Mouse (Mus musculus) leukemia stem cell, adult 10-12 weeks (primary cell): Measurements from ENCODE around the gene Tusc2. TPM values are rescaled to one million over a fixed set of nuclear protein-coding genes. Genes with fewer than 3 reads are reported as not detected.

ENCODE experiments used
- polyA plus RNA-seq: library from polyadenylated mRNA; stranded (reverse); fragments of >175 nt; gene quantifications from 2 replicates; pipeline ENCODE4 v1.2.3, GENCODE M21; 2012; ENCODE audit warnings: low replicate concordance

Tusc2 gene
- 39.9 and 55.8 TPM in 2 replicates for polyA plus RNA-seq

DNA sequence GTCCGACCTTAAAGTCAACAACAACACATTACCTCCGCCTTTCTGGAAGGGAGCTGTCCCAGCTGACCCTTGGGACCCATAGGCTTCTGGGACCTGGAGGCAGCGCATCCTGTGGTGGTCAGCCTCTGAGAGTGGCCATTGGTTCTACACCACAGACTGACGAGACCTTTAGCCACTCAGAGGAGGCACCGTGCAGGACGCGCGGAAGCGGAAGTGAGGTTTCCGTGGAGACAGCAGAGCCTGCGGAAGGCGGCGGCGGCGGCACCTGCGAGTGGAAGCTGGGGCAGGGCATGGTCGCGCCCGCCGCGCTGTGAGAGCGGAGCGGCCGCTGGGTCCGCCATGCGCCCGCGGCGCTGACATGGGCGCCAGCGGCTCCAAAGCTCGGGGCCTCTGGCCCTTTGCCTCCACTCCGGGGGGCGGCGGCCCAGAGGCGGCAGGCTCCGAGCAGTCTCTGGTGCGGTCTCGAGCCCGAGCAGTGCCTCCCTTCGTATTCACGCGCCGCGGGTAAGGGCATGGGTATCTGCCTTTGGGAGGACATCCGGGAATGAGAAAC is at the start of gene Tusc2:
Tusc2 (plus strand) TSS at position 227 of the 553 bp plus-strand sequence.

GRCm38 (mm10) chr9:107533791-107534407 is 29.2 kb upstream of the Tusc2 start, which contains the start of gene Tmem115:
TSS of gene Tmem115 (plus strand) at chr9:107533945.

DNA sequence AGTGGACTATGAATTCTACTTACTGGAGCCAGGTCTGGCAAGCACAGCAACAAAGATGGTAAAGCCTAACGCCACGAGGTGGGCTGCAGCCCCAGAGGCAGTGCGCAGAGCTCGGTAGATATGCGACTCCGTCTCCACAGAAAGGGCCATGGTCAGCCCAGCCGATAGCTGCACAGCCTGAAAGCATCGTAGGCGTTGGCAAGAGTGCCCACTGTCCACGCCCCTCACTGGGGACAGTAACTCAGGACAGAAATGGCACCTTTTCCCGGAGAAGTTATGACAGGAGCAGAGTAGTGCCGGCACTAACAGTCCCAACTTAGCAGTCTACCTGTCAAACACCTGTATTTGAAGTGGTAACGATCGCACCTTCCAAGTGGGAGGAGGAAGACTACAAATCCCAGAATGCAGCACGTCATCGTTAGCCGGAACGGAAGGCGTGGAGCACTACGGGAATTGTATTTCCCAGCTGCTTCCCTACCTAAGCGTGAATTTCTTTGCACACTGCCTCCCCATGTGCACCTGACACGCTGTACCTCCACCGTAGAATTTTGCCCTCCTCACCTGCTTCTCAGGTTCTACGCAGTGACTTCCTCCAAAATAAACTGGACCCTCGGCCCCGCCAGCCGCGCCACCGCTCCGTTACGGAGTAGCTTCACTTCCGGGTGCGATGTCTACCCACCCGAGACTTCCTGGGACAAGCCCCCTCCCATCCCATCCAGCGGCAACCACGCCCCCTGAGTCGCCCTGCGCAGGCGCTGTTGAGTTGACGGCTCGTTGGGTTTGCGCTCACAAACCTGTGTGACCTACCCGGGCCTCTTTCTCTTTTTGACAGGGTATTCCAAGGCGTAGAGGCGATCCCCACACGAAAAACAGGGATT is 21.3 kb upstream of the Tusc2 start, which contains the start of the genes Cyb561d2 and Nprl2:
Cyb561d2 (minus strand) TSS at position 720 of the 878 bp plus-strand sequence.
Nprl2 (plus strand) TSS at position 753 of the 878 bp plus-strand sequence.

GRCm38 (mm10) chr9:107547026-107547425 is 16.0 kb upstream of the Tusc2 start, which contains the start of gene Zmynd10:
TSS of gene Zmynd10 (plus strand) at chr9:107547298.

DNA sequence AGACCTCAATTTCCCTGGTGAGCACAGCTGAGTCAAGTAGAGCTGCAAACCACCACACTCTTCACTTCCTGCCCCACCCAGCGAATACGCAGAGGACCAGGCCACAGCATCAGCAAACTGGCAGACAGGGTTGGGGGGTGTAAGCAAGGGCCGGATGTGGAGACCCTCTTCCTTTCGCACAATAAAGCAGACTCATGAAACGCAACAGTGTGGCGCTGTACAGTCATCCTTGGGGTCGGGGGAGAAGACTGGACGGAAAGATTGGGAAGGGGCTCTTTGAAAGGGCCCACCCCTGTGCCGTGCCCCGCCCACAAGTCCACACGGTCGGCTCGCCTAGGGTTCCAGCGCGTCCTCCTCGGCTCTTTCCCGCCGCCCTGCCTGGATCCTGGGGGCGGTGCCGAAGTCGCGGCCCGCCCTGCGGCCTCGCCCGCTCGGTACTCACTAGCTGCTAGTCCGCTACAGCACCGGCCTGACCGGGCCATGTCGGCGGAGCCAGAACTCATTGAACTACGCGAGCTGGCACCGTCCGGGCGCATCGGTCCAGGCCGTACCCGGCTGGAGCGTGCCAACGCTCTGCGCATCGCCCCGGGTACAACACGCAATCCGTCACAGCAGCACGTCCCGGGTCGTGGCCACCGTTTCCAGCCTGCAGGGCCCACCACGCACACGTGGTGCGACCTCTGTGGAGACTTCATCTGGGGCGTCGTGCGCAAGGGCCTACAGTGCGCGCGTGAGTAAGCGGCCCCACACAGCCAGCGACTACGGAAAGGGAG is 11.8 kb upstream of the Tusc2 start, which contains the start of gene Rassf1:
Rassf1 (plus strand) TSS at position 439 of the 773 bp plus-strand sequence.

DNA sequence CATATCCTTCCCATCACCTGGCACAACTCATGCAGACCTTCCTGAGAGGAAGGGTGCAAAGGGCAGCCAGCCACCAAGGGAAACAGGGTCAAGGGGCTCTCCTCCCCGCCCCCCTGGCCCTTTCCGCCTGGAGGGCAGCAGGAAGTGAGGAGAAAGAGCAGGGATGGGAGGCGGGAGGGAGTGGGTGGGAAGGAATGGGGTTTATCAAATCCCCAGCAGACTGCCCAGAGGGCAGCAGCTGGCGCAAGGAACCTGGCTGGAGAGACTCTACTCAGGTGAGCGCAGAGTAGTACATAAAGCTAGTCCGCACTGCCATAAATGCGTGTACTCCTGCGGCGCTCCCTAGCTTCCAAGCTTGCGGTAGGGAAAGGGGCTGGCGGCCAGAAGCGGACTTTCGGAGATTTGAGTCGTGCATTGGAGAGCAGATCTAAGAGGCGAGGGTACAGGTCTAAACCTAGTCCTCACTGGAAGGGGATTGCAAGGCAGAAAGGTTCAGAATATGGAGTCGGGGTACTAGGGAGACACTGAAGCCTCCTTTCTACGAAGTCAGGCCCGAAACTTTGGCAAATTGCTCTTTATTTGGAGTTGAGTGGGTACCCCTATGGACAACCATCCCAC is 4.8 kb downstream of the Tusc2 start, which contains the start of gene Hyal2:
Hyal2 (plus strand) TSS at position 244 of the 618 bp plus-strand sequence.

GRCm38 (mm10) chr9:107576357-107577107 is 13.5 kb downstream of the Tusc2 start, which contains the start of gene Hyal1:
TSS of gene Hyal1 (plus strand) at chr9:107576927.

GRCm38 (mm10) chr9:107578587-107578986 is 15.5 kb downstream of the Tusc2 start, which contains the start of gene Naa80:
TSS of gene Naa80 (plus strand) at chr9:107578887.

GRCm38 (mm10) chr9:107580501-107581317 is 17.7 kb downstream of the Tusc2 start, which contains the start of gene Hyal3:
TSS of gene Hyal3 (plus strand) at chr9:107580818.

DNA sequence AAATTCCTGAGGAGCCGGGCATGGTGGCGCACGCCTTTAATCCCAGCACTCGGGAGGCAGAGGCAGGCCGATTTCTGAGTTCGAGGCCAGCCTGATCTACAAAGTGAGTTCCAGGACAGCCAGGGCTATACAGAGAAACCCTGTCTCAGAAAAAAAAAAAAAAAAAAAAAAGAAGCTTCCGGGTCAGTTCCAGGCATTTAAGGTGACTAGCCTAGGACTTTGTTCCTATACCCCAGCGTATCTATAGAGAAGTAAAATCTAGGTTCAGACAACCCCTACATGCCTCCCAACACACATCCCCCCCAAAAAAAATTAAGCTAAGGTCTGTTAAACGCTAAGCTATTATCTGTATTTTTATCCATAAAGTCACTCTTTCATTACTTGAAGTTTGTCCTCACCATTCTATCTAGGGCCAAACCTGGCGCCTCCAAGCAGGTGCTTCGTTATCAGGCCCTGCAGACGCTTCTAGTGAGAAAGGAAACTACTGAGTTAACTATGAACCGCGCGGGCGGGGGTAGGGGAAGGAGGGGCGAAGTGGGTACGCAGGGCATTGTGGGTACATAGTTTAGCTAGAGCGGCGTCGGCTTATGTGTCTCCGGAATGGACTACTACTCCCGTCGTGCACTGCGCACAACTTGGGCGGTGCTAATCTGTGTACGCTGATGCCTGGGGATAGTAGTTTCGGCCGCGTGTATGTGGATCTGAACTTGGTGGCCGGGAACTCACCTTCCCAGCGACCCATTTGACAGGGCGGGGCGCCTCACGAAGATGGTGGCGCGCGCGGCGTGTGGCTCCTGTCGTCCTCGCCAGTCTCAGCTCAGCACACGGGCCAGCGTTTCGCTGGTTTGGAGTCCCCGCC is 24.1 kb downstream of the Tusc2 start, which contains the start of gene Ifrd2:
Ifrd2 (plus strand) TSS at position 669 of the 859 bp plus-strand sequence.

DNA sequence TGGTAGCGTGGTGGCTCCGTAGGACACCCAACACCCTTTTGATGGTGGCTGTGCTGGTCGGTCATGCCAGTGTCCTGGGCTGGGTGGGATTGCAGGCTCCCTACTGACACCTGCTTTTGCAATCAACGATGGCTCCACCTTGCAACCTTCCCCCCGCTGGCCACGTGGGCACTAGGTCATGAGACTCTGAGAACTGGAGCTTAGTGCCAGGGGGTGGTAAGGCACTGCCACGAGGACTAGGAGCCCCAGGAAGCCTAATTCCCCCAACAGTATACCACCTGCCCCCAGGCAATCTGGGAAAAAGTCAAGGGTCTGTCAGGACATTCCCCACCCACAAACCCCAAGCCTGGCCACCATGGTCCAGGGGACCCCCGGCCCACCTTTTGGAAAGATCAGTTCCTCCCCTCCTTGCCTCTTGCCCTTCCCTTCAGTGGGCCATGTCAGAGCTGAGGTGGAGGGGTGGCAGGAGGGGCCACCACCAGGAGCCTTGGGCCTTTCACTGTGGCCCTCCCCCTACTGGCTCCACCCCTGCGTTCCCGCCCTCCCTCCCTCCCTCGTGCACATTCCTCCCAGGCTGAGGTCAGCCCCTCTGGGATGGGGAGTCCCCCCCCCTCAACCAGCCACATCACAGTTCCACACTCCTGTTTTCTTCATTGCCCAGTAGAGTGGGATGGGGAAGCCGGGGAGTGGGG is 45.8 kb downstream of the Tusc2 start, which contains the start of gene Sema3b:
Sema3b (minus strand) TSS at position 489 of the 692 bp plus-strand sequence.

Other genes starting within 250 kb of the Tusc2 start
- gene Hemk1, start 224.9 kb upstream of the Tusc2 start, polyA plus RNA-seq, result 4.1 and 4.5 TPM in 2 replicates
- gene 6430571L13Rik, start 222.7 kb upstream of the Tusc2 start, polyA plus RNA-seq, result 0.07 TPM in 1 of 2 replicates, not detected in the other
- gene Cacna2d2, start 163.6 kb upstream of the Tusc2 start, polyA plus RNA-seq, result 0.28 and 4.1 TPM in 2 replicates
- 35.1 and 38.3 TPM in 2 replicates for gene Tmem115, start 29.3 kb upstream of the Tusc2 start, polyA plus RNA-seq
- 13.2 and 19.1 TPM in 2 replicates for gene Cyb561d2, start 21.1 kb upstream of the Tusc2 start, polyA plus RNA-seq
- gene Nprl2, start 21.0 kb upstream of the Tusc2 start, polyA plus RNA-seq, result 0.42 and 1.4 TPM in 2 replicates
- 2.2 TPM in 1 of 2 replicates, not detected in the other for gene Zmynd10, start 16.0 kb upstream of the Tusc2 start, polyA plus RNA-seq
- gene Rassf1, start 11.7 kb upstream of the Tusc2 start, polyA plus RNA-seq, result 12.4 and 15.7 TPM in 2 replicates
- 67.5 and 96.1 TPM in 2 replicates for gene Hyal2, start 4.7 kb downstream of the Tusc2 start, polyA plus RNA-seq
- 3.4 and 3.5 TPM in 2 replicates for gene Hyal1, start 13.7 kb downstream of the Tusc2 start, polyA plus RNA-seq
- gene Naa80, start 15.6 kb downstream of the Tusc2 start, polyA plus RNA-seq, result 94.0 and 121 TPM in 2 replicates
- gene Hyal3, start 17.6 kb downstream of the Tusc2 start, polyA plus RNA-seq, result 1.1 TPM in 1 of 2 replicates, not detected in the other
- gene Ifrd2, start 24.4 kb downstream of the Tusc2 start, polyA plus RNA-seq, result 258 and 340 TPM in 2 replicates
- gene Sema3b, start 46.0 kb downstream of the Tusc2 start, polyA plus RNA-seq, result not detected in 2 replicates
- gene Gnai2, start 72.1 kb downstream of the Tusc2 start, polyA plus RNA-seq, result 672 and 886 TPM in 2 replicates
- gene Slc38a3, start 106.3 kb downstream of the Tusc2 start, polyA plus RNA-seq, result not detected in 2 replicates
- not detected in 2 replicates for gene Gnat1, start 116.5 kb downstream of the Tusc2 start, polyA plus RNA-seq
- gene Sema3f, start 147.2 kb downstream of the Tusc2 start, polyA plus RNA-seq, result 7.2 and 12.4 TPM in 2 replicates
- gene Rbm5, start 207.7 kb downstream of the Tusc2 start, polyA plus RNA-seq, result 23.3 and 38.8 TPM in 2 replicates